ENCODE assay signal across 8 mouse cellular contexts in genomic region chr3:135556052-135556587, GRCm38 (mm10).
DNase-seq lines count a peak whose midpoint lies in the region; ATAC-seq lines count a peak whose summit lies in the region.
"Had no signal": no experiment of that assay in that cellular context is flagged by ENCODE, and none has a peak within 500 bp of the region (broad histone marks: within the 10 kb centered on the region; RNA-seq: fewer than 3 reads in every experiment).

No protein-coding gene starts in this region.

- peak; percentile 58 for ATAC-seq in CD4-positive, CD25-positive, alpha-beta regulatory T cell, adult 4 months

- DNase-seq in layer of hippocampus, adult 18-20 months (ENCODE audit: low spot score in 2 of 2): peak; percentile 23 to 55
- no peak for DNase-seq in layer of hippocampus, postnatal 25 days (ENCODE audit: extremely low spot score in 1 of 2, low spot score in 1 of 2)
- DNase-seq in 3T3-L1 (ENCODE audit: low read depth, low spot score): peak; percentile 45
- DNase-seq in layer of hippocampus, postnatal 14 days (ENCODE audit: low spot score in 2 of 2): peak; percentile 7 to 40
- DNase-seq in T-cell, adult 2 months (ENCODE audit: low spot score): no peak
- no peak for DNase-seq in urinary bladder, postnatal 4 days (ENCODE audit: low spot score in 2 of 2)
- DNase-seq: cerebellum, adult 8-10 months had no signal

Comparison
In these comparisons a context has a peak if more than half of its experiments do, and no peak if none do; other contexts are left out.
1. DNase-seq: peak in layer of hippocampus, adult 18-20 months (2 of 2), 3T3-L1 (single experiment) and layer of hippocampus, postnatal 14 days (2 of 2); none in layer of hippocampus, postnatal 25 days (0 of 2), T-cell, adult 2 months (single experiment) and urinary bladder, postnatal 4 days (0 of 2).